Mouse (Mus musculus): ENCODE data around the gene Olfr954. TPM values are rescaled to one million over a fixed set of nuclear protein-coding genes. Genes with fewer than 3 reads are reported as not detected.

Gene Olfr954
- not detected for total RNA-seq (2022)

DNA sequence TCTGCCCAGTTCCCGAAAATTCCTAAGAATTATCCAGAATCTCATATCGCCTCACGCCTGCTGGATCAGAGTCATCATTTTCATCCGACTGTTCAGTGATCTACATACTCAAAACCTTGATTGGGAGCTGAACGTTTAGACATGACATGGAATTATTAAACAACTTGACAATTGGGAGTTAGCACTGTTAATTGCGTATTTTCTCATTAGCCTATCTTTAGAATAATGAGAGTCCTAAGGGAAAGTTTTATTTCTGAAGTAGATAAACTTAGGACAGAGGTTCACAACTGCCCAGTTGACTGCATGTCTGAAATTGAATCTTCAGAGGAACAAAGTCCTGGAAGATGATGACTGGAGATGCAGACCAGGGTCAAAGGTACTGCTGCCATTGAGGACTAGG is at the start of gene Olfr954:
Gene Olfr954, plus strand, starts transcription at position 301 of the 400 bp plus-strand sequence.
- DNase-seq, result no peak

DNA sequence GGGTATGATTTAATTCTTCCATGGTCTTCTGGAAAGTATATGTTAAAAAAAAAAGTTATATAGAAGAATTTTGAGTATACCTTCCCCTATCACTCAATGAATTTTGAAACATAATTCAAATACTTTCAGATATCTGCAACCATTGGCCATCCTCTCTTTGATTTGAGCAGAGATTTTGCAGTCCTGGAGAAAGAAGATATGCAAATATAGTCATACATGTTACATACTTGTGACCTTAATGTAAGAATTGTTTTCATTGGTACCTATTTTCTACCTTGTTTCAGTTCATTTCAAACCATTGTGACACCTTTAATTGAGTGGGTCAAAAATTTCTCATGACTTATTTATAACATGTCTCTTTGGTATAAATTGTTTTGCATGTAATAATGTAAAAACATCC is 29.5 kb upstream of the Olfr954 start, which contains the start of gene Olfr952:
Gene Olfr952, minus strand, starts transcription at position 101 of the 400 bp plus-strand sequence.
- DNase-seq, result no peak

- no peak for DNase-seq
Observed at GRCm38 (mm10) chr9:39471844-39472243, 15.3 kb downstream of the Olfr954 start, which contains the start of gene Olfr955. TSS of gene Olfr955 (minus strand) at chr9:39471944.

DNA sequence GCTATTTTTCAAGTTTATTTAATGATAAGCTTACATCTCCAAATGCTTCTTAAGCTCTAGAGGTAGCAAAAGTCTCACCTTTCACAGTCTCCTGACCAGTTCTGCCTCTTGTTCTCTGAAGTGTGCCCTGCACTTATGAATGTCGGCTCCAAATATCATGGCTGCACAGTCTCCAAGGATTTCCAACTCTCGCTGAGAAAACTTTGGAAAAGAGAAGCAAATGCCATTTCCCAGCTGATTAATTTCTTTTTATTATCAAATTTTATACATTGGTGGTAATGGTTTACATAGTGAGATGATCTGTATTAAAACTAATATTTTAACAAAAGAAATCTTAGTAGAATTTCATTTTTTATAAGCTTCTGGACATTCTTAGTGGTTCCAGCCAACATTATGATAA is 37.4 kb downstream of the Olfr954 start, which contains the start of gene Olfr44:
Gene Olfr44, minus strand, starts transcription at position 101 of the 400 bp plus-strand sequence.
- no peak for DNase-seq

DNA sequence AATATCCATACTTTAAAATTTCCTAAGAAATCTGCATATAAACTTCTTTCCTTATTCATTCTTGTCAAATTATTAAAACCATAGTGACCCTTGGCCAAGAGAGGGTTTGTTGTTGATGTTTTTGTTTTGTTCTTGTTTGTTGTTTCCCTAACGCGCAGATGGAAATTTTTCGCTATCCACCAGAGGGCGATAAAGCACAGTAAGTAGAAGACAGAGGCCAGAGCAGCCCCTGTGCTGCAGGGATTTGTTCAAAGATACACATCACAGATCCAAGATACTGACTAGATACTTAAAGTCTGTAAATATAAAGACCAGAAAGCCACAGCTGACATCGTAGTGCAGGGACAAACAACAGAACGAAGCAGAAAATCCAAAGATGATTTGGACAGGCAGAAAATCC is 52.5 kb downstream of the Olfr954 start:
- peak; percentile 4 for DNase-seq

- DNase-seq, result no peak
Observed at GRCm38 (mm10) chr9:39509412-39509811, 52.9 kb downstream of the Olfr954 start.

Other genes with a start within 250 kb of the Olfr954 start
- gene Olfr1537, start 206.7 kb upstream of the Olfr954 start, total RNA-seq (2022), result not detected
- not detected for gene Olfr945, start 179.9 kb upstream of the Olfr954 start, total RNA-seq (2022)
- not detected for gene Olfr948, start 130.7 kb upstream of the Olfr954 start, total RNA-seq (2022)
- gene Olfr951, start 69.3 kb upstream of the Olfr954 start, total RNA-seq (2022), result not detected
- gene Olfr952, start 29.6 kb upstream of the Olfr954 start, total RNA-seq (2022), result not detected
- gene Olfr955, start 15.2 kb downstream of the Olfr954 start, total RNA-seq (2022), result not detected
- gene Olfr44, start 37.3 kb downstream of the Olfr954 start, total RNA-seq (2022), result not detected
- gene Olfr957, start 59.1 kb downstream of the Olfr954 start, total RNA-seq (2022), result not detected
- gene Olfr958, start 97.4 kb downstream of the Olfr954 start, total RNA-seq (2022), result not detected
- gene Olfr959, start 118.9 kb downstream of the Olfr954 start, total RNA-seq (2022), result not detected
- gene AW551984, start 147.7 kb downstream of the Olfr954 start, total RNA-seq (2022), result 10 to 100 TPM; 14.1 to 23.1 (median 19.1) TPM
- not detected for gene Olfr148, start 154.0 kb downstream of the Olfr954 start, total RNA-seq (2022)
- gene Olfr960, start 164.7 kb downstream of the Olfr954 start, total RNA-seq (2022), result not detected
- gene Olfr961, start 188.4 kb downstream of the Olfr954 start, total RNA-seq (2022), result not detected
- gene Olfr963, start 210.5 kb downstream of the Olfr954 start, total RNA-seq (2022), result not detected